Mouse (Mus musculus) hindbrain, embryonic 14.5 days (tissue): ENCODE results near the gene Armh3. TPM values are rescaled to one million over a fixed set of nuclear protein-coding genes. Genes with fewer than 3 reads are reported as not detected.
A peak's percentile ranks its signal among the peaks of the same experiment; 100 is the strongest.
"Not testable (repeated sequence)": the region's sequence is repeated elsewhere in the genome, so short reads cannot be mapped to it uniquely, and the experiment has no call there.

Source experiments
- ATAC-seq: fragments of 200-750 bp; cut with Nextera tagmentation; 2 replicates; pipeline ENCODE4 v1.8.0; 2017; ENCODE audit warnings: moderate number of reproducible peaks, mild to moderate bottlenecking, moderate TSS enrichment, moderate library complexity; ENCODE audit not compliant: low FRiP score
- DNase-seq: peaks from one replicate; pipeline ENCODE4 v3.0.0-alpha.2; 2015; ENCODE audit warnings: low spot score
- H3K27ac ChIP-seq: fragments of 300-500 bp; sonication (generic); 2 replicates; pipeline ENCODE4 v1.5.1; 2014; ENCODE audit warnings: mild to moderate bottlenecking, moderate library complexity
- H3K27me3 ChIP-seq: fragments of 300-500 bp; sonication (generic); 2 replicates; pipeline ENCODE4 v1.6.1; 2014; ENCODE audit warnings: mild to moderate bottlenecking, low read length, mixed read lengths; ENCODE audit not compliant: control insufficient read depth, insufficient read depth
- H3K36me3 ChIP-seq: fragments of 300-500 bp; sonication (generic); replicated peaks from 2 replicates; pipeline ENCODE4 v1.6.1; 2014; ENCODE audit not compliant: control insufficient read depth, insufficient read depth
- H3K4me1 ChIP-seq: fragments of 300-500 bp; sonication (generic); replicated peaks from 2 replicates; pipeline ENCODE4 v1.6.1; 2014; ENCODE audit warnings: antibody characterized with exemption, low read length, mixed read lengths; ENCODE audit not compliant: control insufficient read depth, insufficient read depth
- H3K4me2 ChIP-seq: fragments of 300-500 bp; sonication (generic); replicated peaks from 2 replicates; pipeline ENCODE4 v1.6.1; 2014; ENCODE audit warnings: mild to moderate bottlenecking, moderate library complexity
- H3K4me3 ChIP-seq: fragments of 300-500 bp; sonication (generic); replicated peaks from 2 replicates; pipeline ENCODE4 v1.5.1; 2014; ENCODE audit warnings: mild to moderate bottlenecking, low read length
- H3K9ac ChIP-seq: fragments of 300-500 bp; sonication (generic); 2 replicates; pipeline ENCODE4 v1.6.1; 2014
- H3K9me3 ChIP-seq: fragments of 300-500 bp; sonication (generic); 2 replicates; pipeline ENCODE4 v1.6.1; 2016; ENCODE audit warnings: low read length; ENCODE audit not compliant: control insufficient read depth
- WGBS: fragments of 180-500 bp; shearing (Covaris S2); extraction: QIAGEN DNeasy Blood & Tissue Kit; methylation state at CpG from one replicate; pipeline ENCODE4 v1.1.7; 2014; 5-methylcytosine and 5-hydroxymethylcytosine counted together
- polyA plus RNA-seq: library from polyadenylated mRNA; unstranded; fragments of >200 nt; fragmentation: Nextera tagmentation; extraction: Ambion mirVana; gene quantifications from 2 replicates; pipeline ENCODE4 v1.2.1, GENCODE M21; 2014

Armh3 gene
- polyA plus RNA-seq, 1 experiment from 2014 or later = 18.7 TPM

DNA sequence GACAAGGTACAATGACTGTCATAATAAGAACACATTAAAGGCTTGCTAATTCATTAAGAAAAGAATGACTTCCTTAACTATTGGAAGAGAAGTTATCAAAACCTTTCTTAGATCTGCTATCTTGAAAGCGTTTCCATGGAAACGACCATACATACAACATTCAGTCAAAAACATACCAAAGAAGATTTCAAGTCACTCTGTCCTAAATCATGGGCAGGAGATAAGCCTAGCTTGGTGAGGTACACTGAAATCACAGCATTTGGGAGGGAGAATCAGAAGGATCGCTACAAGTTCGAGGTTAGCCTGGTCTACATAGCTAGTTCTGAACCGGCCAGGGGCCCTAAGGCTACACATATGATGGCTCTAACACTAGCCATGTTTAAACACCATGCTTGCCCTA, 923 bp downstream of the Armh3 start:
- ATAC-seq = no peak
- Histone ChIP-seq H3K9ac (peak overlapping the region; percentile 93), H3K27ac (peak overlapping the region; percentile 97; the same call in 1 of the 2 replicates), H3K27me3 (no peaks in the 10 kb centered on the region), H3K4me2 (peak overlapping the region; percentile 77), H3K4me3 (peak overlapping the region; percentile 61), H3K9me3 (no peaks in the 10 kb centered on the region), H3K36me3 (0 out of 2 replicates have a peak, but pooled peaks cover 3% of the 10 kb centered on the region), H3K4me1 (peaks cover 11% of the 10 kb centered on the region)
- WGBS = 67% methylated on average over 5 of the region's 5 CpGs
- DNase-seq = no peak

DNA sequence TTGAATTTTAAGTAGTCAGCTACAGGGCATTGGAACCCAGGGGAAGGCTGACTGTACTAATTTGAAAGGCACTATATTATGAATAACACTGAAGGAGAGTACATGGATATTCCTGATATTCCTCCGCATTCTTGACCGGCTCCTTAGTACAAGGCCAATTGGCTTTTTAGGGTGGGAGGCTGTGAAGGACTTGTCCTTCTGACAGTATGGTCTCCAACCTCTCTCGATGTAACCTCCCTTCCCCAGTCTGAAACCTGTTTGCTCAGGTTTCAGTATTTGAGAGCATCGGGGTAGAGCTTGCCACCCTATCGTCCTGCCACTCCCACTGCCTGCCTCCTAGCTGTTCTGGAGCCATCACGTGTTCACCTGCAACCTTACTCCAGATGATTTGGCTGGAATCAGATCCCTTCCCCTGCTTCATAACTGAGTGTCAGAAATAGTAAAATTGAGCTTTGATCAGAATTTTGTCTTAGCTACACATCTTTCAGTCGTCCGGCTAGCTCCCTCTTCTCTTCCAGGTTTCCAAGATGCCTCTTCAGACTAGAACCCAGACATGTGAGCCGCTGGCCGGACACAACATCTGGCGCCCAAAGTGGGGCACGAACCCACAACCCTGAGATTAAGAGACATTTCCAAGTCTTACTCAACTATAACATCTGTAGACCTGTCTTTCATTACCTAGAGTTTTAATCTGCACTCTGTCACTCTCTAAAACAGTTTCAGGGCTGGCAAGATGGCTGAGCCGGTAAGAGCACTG, 4.1 kb downstream of the Armh3 start:
- WGBS = 95% methylated on average over 13 of the region's 13 CpGs
- Histone ChIP-seq H3K27me3 (no peaks in the 10 kb centered on the region), H3K36me3 (0 out of 2 replicates have a peak, but pooled peaks cover 3% of the 10 kb centered on the region), H3K27ac (no peak overlapping the region), H3K9me3 (no peaks in the 10 kb centered on the region), H3K4me3 (no peak overlapping the region), H3K4me1 (peaks cover 11% of the 10 kb centered on the region), H3K4me2 (no peak overlapping the region), H3K9ac (no peak overlapping the region)
- DNase-seq (no peak), ATAC-seq (no peak)

DNA sequence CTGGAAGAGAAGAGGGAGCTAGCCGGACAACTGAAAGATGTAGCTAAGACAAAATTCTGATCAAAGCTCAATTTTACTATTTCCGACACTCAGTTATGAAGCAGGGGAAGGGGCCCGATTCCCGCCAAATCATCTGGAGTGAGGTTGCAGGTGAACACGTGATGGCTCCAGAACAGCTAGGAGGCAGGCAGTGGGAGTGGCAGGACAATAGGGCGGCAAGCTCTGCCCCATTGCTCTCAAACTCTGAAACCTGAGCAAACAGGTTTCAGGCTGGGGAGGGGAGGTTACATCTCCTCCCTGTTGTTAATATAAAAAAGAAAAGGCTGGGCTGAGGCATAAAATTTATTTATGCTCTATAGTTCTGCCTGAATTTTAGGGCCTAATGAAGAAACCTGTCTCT, 4.8 kb downstream of the Armh3 start:
- H3K4me2 ChIP-seq, DNase-seq, H3K9me3 ChIP-seq, H3K9ac ChIP-seq, H3K27me3 ChIP-seq, H3K4me3 ChIP-seq, H3K27ac ChIP-seq, ATAC-seq, H3K36me3 ChIP-seq: not testable (repeated sequence)
- peaks cover 11% of the 10 kb centered on the region for H3K4me1 ChIP-seq
- 91% methylated on average over 6 of the region's 6 CpGs for WGBS

GRCm38 (mm10) chr19:45991171-45991570, 7.1 kb downstream of the Armh3 start:
- H3K9me3 ChIP-seq = no peaks in the 10 kb centered on the region
- no peaks in the 10 kb centered on the region for H3K4me1 ChIP-seq
- H3K36me3 ChIP-seq = 0 out of 2 replicates have a peak, but pooled peaks cover 7% of the 10 kb centered on the region
- 96% methylated on average over 3 of the region's 3 CpGs for WGBS
- no peak overlapping the region for H3K9ac ChIP-seq
- H3K27me3 ChIP-seq = no peaks in the 10 kb centered on the region
- ATAC-seq (no peak), DNase-seq (no peak)
- no peak overlapping the region for H3K4me2 ChIP-seq
- H3K27ac ChIP-seq = no peak overlapping the region
- no peak overlapping the region for H3K4me3 ChIP-seq

GRCm38 (mm10) chr19:45988238-45988637, 10.1 kb downstream of the Armh3 start:
- Histone ChIP-seq H3K4me1 (no peaks in the 10 kb centered on the region), H3K27me3 (no peaks in the 10 kb centered on the region), H3K9ac (no peak overlapping the region), H3K4me2 (no peak overlapping the region), H3K27ac (no peak overlapping the region), H3K9me3 (no peaks in the 10 kb centered on the region), H3K36me3 (0 out of 2 replicates have a peak, but pooled peaks cover 4% of the 10 kb centered on the region), H3K4me3 (no peak overlapping the region)
- DNase-seq (no peak), ATAC-seq (no peak)
- WGBS = 96% methylated on average over 3 of the region's 3 CpGs

DNA sequence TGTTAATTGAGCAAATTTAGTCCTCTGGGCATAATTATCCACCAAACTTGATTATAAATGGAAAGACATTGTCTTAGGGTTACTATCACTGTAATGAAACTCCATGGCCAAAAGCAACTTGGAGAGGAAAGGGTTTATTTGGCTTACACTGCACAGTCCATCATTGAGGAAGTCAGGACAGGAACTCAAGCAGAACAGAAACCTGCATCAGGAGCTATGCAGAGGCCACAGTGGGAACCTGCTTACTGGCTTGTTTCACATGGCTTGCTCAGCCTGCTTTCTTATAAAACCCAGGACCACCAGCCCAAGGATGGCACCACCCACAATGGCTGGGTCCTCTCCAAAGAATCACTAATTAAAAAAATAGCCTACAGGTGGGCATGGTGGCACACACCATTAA, 13.9 kb downstream of the Armh3 start:
- Histone ChIP-seq H3K4me2 (no peak overlapping the region), H3K36me3 (0 out of 2 replicates have a peak, but pooled peaks cover 4% of the 10 kb centered on the region), H3K4me3 (no peak overlapping the region), H3K27ac (no peak overlapping the region), H3K9me3 (no peaks in the 10 kb centered on the region), H3K4me1 (no peaks in the 10 kb centered on the region), H3K27me3 (no peaks in the 10 kb centered on the region), H3K9ac (no peak overlapping the region)
- ATAC-seq = no peak
- no peak for DNase-seq

DNA sequence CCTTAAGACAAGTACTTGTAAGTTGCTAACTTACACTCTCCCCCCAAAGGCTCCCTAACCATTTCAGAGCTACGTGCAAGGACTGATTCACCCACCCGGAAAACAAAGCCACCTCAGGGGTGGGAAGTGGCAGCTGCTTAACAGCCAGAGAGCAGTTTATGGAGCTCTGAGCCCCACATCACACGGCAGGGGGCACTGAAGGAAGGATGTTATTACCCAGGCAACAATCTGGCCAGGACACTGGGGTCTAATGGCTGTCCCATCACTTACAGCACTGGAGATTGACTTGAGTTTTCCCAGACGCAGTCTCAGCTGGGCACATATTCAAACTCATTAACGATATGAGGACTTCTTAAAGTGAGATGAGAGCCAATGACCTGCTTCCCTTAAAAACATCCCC, 37.5 kb downstream of the Armh3 start:
- ATAC-seq (no peak), DNase-seq (no peak)
- Histone ChIP-seq H3K9me3 (no peaks in the 10 kb centered on the region), H3K4me3 (no peak overlapping the region), H3K36me3 (peaks cover 72% of the 10 kb centered on the region), H3K9ac (no peak overlapping the region), H3K4me1 (no peaks in the 10 kb centered on the region), H3K27ac (no peak overlapping the region), H3K4me2 (no peak overlapping the region), H3K27me3 (no peaks in the 10 kb centered on the region)
- 26% methylated on average over 5 of the region's 5 CpGs for WGBS

- no peaks in the 10 kb centered on the region for H3K9me3 ChIP-seq
- DNase-seq (no peak), ATAC-seq (no peak)
- H3K4me1 ChIP-seq = no peaks in the 10 kb centered on the region
- no peak overlapping the region for H3K9ac ChIP-seq
- H3K36me3 ChIP-seq = peaks cover 64% of the 10 kb centered on the region
- H3K4me3 ChIP-seq = no peak overlapping the region
- WGBS = 92% methylated on average over 7 of the region's 7 CpGs
- H3K4me2 ChIP-seq = no peak overlapping the region
- H3K27me3 ChIP-seq = no peaks in the 10 kb centered on the region
- no peak overlapping the region for H3K27ac ChIP-seq
These were observed 41.6 kb downstream of the Armh3 start for GRCm38 (mm10) chr19:45956736-45957135.

DNA sequence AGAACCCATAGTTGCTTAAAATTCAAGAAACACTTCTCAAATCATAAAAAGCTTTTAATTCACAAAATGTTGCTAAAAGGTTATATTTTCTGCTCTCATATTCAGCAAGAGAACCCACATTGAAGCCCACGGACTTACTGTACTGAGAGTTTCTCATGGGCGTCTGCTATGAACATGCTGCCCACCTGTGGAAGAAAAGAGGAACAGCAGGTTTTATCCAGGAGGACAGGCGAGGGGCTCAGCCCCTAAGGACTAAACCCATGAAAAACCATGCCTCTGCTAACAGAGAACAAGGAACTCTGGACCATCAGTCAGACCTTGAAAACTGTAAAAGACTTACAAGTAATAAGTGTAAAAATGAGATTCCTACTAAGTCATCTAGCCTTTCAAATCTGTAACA, 45.0 kb downstream of the Armh3 start:
- Histone ChIP-seq H3K4me1 (no peaks in the 10 kb centered on the region), H3K4me2 (no peak overlapping the region), H3K4me3 (no peak overlapping the region), H3K27me3 (no peaks in the 10 kb centered on the region), H3K27ac (no peak overlapping the region), H3K36me3 (peaks cover 68% of the 10 kb centered on the region), H3K9me3 (no peaks in the 10 kb centered on the region), H3K9ac (no peak overlapping the region)
- ATAC-seq (no peak), DNase-seq (peak; percentile 77)
- WGBS = 6% methylated on average over 3 of the region's 3 CpGs
